Mouse (Mus musculus) central nervous system, embryonic 18 days (tissue): ENCODE results near the gene Gm13101. TPM values are rescaled to one million over a fixed set of nuclear protein-coding genes. Genes with fewer than 3 reads are reported as not detected.

Experiments used
- polyA plus RNA-seq: library from polyadenylated mRNA; depleted of rRNA; stranded (reverse); fragments of >200 nt; gene quantifications from 2 replicates; pipeline ENCODE4 v1.2.3, GENCODE M21; 2012; rRNA removed

Gene Gm13101
- not detected in 2 replicates for polyA plus RNA-seq

GRCm38 (mm10) chr4:143966850-143967249, at the start of gene Gm13101:
Gm13101 (minus strand) TSS chr4:143966950.

GRCm38 (mm10) chr4:143994269-143994668, 27.5 kb upstream of the Gm13101 start, which contains the start of gene Pramef17:
Pramef17 (minus strand) TSS chr4:143994369.

GRCm38 (mm10) chr4:143950916-143951315, 15.8 kb downstream of the Gm13101 start, which contains the start of gene Pramef25:
Pramef25 (minus strand) TSS chr4:143951016.

Other genes starting within 250 kb of the Gm13101 start
- not detected in 2 replicates for gene Gm13078, start 247.5 kb downstream of the Gm13101 start, polyA plus RNA-seq
- gene Gm13023, start 177.6 kb downstream of the Gm13101 start, polyA plus RNA-seq: not detected in 2 replicates
- gene Gm13084, start 150.9 kb downstream of the Gm13101 start, polyA plus RNA-seq: not detected in 2 replicates
- gene Gm13103, start 120.5 kb downstream of the Gm13101 start, polyA plus RNA-seq: not detected in 2 replicates
- not detected in 2 replicates for gene Pramef6, start 66.6 kb downstream of the Gm13101 start, polyA plus RNA-seq
- gene Pramef25, start 15.9 kb downstream of the Gm13101 start, polyA plus RNA-seq: not detected in 2 replicates
- not detected in 2 replicates for gene Pramef17, start 27.4 kb upstream of the Gm13101 start, polyA plus RNA-seq
- not detected in 2 replicates for gene Pramel4, start 92.2 kb upstream of the Gm13101 start, polyA plus RNA-seq
- not detected in 2 replicates for gene Gm13102, start 139.5 kb upstream of the Gm13101 start, polyA plus RNA-seq
- not detected in 2 replicates for gene Oog3, start 195.7 kb upstream of the Gm13101 start, polyA plus RNA-seq
- not detected in 2 replicates for gene Oog2, start 223.8 kb upstream of the Gm13101 start, polyA plus RNA-seq
- gene C87977, start 246.4 kb upstream of the Gm13101 start, polyA plus RNA-seq: not detected in 2 replicates